Mouse (Mus musculus): ENCODE results near the gene Zc3h13. TPM values are rescaled to one million over a fixed set of nuclear protein-coding genes. Genes with fewer than 3 reads are reported as not detected.

Gene Zc3h13
- 10 to 100 TPM; 25.4 to 26.3 TPM for total RNA-seq (2021)

DNA sequence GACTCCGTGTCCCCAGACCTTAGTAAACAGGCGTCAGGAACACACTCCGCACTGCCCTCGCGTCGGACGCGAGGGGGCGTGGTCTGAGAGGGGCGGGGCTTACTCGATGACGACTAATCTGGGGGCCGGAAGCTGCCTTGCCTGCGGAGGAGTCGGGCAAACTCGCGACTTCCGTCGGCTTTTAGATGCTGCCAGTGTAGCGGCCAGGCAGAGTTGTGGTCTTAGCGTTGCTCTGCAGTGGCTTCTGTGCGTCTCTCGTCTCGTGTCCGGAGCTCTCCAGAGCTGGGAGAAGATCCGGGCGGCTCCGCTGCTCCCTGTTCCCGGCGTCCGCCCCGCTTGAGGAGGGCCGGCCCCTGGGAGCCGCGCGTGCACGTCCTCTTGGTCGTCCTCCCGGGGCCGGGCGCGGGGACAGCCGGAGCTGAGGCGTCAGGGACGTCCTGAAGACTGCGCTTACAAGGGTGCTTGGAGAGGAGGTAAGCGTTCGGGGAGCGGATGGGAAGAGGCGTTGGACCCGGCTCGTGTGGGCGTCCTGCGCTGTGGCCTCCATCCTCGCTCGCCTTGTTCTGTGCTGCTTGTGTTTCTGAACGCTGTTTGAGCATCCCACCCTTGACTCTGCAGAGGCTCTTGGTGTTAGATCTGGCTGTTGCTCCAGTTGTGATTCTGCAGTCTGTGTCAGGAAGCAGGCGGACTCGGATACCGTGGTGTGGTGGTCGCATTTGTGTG, at the start of gene Zc3h13:
Gene Zc3h13 (plus strand): TSS at position 181 of the 723 bp plus-strand sequence.
- intact Hi-C loops (cut with DNase I): no loop called here
- DNase-seq (ENCODE audit: low spot score): peak; percentile 89

DNA sequence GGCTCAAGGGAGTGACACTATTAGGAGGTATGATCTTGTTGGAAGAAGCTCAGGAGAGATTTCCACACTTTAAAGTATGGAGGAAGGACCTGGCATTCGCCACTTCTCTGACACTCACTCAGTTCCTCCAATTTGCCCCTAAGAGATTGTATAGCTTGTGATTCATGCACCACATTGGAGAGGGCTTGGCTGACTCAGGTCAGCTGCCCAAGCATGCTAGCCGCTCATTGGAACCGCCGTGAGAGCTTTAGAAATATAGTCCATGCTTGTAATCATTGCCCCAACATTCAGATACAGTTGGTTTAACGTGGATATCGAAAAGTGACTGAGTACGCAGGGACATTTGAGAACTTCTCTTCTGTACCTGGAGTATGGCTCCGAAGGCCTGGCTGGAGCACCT, 48.6 kb upstream of the Zc3h13 start:
- intact Hi-C loops (cut with DNase I): no loop called here

GRCm38 (mm10) chr14:75235955-75236635, 48.1 kb upstream of the Zc3h13 start:
- DNase-seq (ENCODE audit: low spot score): no peak
- intact Hi-C loops (cut with DNase I): no loop called here

More for the DNA sequence above, 48.6 kb upstream of the Zc3h13 start:
- no peak for DNase-seq (ENCODE audit: low spot score)

DNA sequence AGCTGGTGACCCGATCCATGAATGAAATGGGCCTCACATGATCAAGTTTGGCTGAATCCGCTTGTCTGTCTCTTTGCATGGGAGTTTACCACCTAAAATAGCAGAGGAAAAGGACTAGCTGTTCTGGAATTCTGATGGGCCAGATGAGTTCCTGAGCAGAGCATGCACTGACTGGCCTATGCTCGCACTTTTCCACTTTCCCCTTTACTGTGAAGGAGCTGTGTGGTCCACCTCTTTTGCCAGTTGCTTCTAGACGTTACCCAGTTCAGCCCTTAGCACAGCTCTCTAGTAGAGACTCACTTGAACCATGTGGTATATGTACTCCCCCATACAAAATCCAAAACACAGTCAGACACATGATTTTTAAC, 47.6 kb upstream of the Zc3h13 start:
- no peak for DNase-seq (ENCODE audit: low spot score)
- intact Hi-C loops (cut with DNase I): no loop called here

- intact Hi-C loops (cut with DNase I): no loop called here
- no peak for DNase-seq (ENCODE audit: low spot score)
These were observed 47.1 kb upstream of the Zc3h13 start for GRCm38 (mm10) chr14:75237096-75237495.

DNA sequence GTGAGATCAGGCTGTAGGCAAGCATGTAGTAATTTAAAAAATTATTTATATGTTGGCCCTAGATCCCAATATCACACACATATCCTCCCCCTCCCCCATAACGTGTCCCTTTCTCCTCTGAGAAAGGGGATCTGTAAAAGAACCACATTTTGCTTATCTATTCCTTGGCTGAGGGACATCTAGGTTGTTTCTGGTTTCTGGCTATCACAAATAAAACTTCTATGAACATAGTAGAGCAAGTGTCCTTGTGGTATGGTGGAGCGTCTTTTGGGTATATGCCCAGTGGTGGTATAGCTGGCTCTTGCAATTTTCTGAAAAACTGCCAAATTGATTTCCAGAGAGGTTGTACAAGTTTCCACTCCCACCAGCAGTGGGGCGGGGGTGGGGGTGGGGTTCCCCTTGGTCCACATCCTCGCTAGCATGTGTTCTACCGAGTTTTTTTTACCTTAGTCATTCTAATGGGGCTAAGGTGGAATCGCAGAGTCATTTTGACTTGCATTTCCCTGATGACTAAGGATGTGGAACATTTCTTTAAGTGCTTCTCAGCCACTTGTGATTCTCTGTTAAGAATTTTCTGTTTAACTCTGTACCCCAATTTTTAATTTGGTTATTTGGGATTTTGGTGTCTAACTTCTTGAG, 46.0 kb upstream of the Zc3h13 start:
- DNase-seq (ENCODE audit: low spot score): no peak
- intact Hi-C loops (cut with DNase I): no loop called here

- intact Hi-C loops (cut with DNase I): no loop called here
- no peak for DNase-seq (ENCODE audit: low spot score)
These were observed 42.1 kb upstream of the Zc3h13 start, which contains the start of gene Cpb2 for GRCm38 (mm10) chr14:75242087-75242486. TSS of gene Cpb2 (plus strand) at chr14:75242287.

DNA sequence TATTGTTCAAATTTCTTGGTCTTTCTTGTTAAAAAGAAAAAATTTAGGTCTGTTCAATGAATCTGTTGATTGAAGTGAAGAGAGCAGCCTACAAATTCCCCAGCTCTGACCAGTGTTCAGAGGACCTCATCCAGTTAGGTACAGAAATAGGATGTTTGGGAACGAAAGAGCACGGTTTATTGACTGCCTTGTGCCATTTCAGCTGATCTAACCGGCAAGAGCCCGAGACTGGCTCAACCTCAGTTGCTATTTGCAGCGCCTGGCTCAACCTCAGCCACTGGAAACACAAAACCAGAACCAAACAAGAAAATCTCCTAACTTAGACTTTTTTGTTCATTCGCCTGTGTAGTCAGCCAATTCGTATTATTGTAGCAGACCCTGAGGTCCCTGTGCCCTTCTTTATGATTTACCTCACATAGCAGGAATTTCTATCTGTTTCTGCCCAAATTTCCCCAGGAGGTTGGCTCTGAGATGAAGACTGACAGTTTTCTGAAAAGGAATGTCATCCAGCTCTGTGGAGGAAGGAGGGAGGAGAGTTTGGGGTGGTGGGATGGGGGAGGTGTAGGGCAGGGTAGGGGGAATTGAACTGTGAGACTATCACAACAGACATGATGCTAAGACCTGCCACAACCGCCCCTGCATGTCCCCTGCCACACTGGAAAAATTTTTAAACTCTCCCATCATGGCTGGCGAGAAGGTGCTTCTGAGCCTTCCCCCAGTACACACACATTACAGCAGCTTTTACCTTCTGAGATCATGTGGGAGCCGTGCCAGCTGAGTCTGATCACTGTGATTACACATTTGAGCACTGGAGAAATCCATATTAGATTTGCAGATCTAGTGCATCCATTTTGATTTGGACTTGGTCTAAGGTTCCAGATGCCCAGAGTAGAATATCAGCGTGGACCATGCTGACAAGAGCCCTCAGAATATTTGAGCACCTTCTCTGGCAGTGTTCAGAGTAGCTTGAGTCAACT, 37.9 kb upstream of the Zc3h13 start:
- DNase-seq (ENCODE audit: low spot score): no peak
- intact Hi-C loops (cut with DNase I): no loop called here

DNA sequence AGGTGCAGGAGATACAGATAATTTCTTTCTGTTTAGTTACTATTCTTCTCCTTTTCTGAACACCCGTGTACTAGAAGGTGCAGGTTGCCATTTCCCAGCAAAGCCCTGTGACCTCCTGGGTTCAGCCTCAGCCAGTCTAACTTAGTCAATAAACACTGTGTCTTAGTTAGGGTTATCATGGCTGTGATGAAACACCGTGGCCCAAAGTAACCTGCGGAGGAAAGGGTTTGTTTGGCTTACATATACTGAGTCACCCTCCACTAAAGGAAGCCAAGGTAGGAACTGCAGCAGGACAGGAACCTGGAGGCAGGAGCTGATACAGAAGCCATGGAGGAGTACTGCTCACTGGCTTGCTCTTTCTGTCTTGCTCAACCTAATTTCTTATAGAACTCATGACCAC, 33.7 kb upstream of the Zc3h13 start:
- intact Hi-C loops (cut with DNase I): no loop called here
- no peak for DNase-seq (ENCODE audit: low spot score)

GRCm38 (mm10) chr14:75256521-75256920, 27.7 kb upstream of the Zc3h13 start:
- DNase-seq (ENCODE audit: low spot score): no peak
- intact Hi-C loops (cut with DNase I): no loop called here

GRCm38 (mm10) chr14:75269531-75269930, 14.6 kb upstream of the Zc3h13 start:
- intact Hi-C loops (cut with DNase I): no loop called here
- DNase-seq (ENCODE audit: low spot score): no peak

DNA sequence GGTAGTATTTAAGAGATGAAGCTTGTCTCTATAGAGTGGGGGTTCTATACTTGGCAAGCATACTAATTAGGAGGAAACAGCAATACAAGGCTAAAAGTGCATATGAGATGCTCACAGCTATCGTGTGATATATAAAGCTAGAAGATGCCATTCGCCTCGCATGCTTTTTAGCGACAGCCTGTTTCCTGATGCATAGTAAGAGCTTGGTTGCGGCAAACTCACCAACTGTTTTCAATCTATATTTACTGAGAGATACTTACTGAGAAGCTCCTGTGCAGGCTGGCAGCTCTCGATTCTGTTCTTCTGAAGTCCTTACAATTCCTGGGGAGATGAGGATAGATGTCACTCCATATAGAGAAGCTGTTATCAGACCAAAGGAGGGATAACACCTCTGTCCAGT, 4.5 kb upstream of the Zc3h13 start:
- no peak for DNase-seq (ENCODE audit: low spot score)
- intact Hi-C loops (cut with DNase I): no loop called here

DNA sequence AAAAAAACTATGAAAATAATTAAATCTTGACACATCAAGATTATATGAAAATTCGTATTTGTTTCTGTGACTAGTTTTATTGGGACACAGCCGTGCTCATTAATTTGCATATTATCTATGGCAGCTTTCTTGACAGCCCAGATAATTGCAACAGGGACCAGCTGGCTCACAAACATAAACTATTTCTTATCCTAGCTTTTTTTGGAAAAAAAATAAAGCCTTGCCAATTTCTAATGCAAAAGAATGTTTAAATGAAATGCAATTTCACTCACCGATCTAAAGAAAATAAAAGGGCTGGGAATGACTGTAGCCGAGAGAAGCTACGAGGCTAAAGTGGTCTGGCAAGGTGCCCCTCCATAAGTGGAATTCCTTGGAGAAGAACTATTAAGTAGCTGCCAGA, 3.8 kb upstream of the Zc3h13 start:
- intact Hi-C loops (cut with DNase I): no loop called here
- DNase-seq (ENCODE audit: low spot score): no peak

- intact Hi-C loops (cut with DNase I): no loop called here
These were observed 472 bp upstream of the Zc3h13 start for GRCm38 (mm10) chr14:75283609-75284192.

DNA sequence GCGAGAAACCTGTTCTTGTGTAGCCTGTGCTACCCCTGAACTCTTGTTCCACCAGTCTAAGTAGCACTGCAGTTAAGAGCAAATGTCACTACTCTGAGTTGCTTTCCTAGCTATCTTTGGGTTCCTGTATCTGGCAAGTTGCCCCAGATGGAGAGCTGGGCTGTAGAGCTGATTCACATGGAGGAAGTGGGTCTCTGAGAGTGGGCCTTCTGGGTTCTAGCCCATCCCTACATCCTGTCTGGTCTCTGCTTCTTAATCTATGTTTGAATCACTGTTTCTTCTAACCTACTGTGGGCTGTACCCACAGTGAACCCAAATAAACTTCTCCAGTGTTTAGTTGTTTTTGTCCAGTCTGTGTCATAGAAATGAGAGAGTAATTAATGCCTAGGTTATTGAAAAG, 16.9 kb downstream of the Zc3h13 start:
- intact Hi-C loops (cut with DNase I): loop anchor here (10.0 kb wide), 1 partner anchor 424 kb away; no protein-coding TSS in a partner anchor
- DNase-seq (ENCODE audit: low spot score): no peak

More at GRCm38 (mm10) chr14:75283609-75284192, 472 bp upstream of the Zc3h13 start:
- no peak for DNase-seq (ENCODE audit: low spot score)

GRCm38 (mm10) chr14:75303807-75304206, 19.6 kb downstream of the Zc3h13 start:
- intact Hi-C loops (cut with DNase I): loop anchor here (10.0 kb wide), 1 partner anchor 421 kb away; no protein-coding TSS in a partner anchor

GRCm38 (mm10) chr14:75307855-75308254, 23.7 kb downstream of the Zc3h13 start:
- intact Hi-C loops (cut with DNase I): loop anchor here (10.0 kb wide), 1 partner anchor 417 kb away; no protein-coding TSS in a partner anchor
- DNase-seq (ENCODE audit: low spot score): no peak

More at GRCm38 (mm10) chr14:75303807-75304206, 19.6 kb downstream of the Zc3h13 start:
- DNase-seq (ENCODE audit: low spot score): no peak

DNA sequence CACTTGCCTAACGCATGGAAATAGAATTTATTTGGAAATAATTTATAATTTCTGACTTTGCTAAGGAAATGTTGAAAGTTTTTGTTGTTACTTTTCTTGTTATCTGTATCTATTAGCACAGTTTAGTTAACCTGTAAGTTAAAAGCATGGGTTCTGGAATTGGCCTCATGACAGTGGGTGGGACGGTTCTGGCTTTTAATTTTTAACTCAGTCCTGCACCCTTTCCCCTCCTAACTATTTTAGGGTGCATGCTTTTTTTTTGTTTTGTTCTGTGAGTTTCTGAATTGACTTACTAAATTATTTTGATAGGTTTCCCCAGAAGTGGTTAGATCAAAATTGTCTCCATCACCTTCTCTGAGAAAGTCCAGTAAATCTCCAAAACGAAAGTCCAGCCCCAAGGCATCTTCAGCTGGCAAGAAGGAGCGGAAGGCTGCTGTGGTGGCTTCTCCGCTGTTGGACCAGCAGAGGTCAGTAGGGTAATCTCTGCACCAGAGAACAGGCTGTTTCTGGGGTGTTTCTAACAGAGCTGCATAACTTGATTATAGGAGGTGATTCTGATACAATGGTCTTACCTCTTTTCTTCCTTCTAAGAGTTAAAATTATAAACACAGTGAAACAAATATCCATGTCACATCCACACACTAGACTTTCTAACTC, 25.3 kb downstream of the Zc3h13 start:
- no peak for DNase-seq (ENCODE audit: low spot score)

GRCm38 (mm10) chr14:75314484-75314883, 30.3 kb downstream of the Zc3h13 start:
- intact Hi-C loops (cut with DNase I): no loop called here
- no peak for DNase-seq (ENCODE audit: low spot score)

More for the DNA sequence above, 25.3 kb downstream of the Zc3h13 start:
- intact Hi-C loops (cut with DNase I): loop anchor here (10.0 kb wide), 1 partner anchor 415 kb away; no protein-coding TSS in a partner anchor

All from heart, postnatal 25 days (tissue).